Mouse (Mus musculus) MN1 (cell line): ENCODE measurements around the gene Tnfsf14.

Experiments used
- DNase-seq: peaks from one replicate; pipeline ENCODE4 v3.0.0-alpha.2; 2016; ENCODE audit warnings: low spot score

Tnfsf14 gene

GRCm38 (mm10) chr17:57194041-57194507 is at the start of gene Tnfsf14:
Tnfsf14 (minus strand) TSS chr17:57194177.
- DNase-seq, result no peak

DNA sequence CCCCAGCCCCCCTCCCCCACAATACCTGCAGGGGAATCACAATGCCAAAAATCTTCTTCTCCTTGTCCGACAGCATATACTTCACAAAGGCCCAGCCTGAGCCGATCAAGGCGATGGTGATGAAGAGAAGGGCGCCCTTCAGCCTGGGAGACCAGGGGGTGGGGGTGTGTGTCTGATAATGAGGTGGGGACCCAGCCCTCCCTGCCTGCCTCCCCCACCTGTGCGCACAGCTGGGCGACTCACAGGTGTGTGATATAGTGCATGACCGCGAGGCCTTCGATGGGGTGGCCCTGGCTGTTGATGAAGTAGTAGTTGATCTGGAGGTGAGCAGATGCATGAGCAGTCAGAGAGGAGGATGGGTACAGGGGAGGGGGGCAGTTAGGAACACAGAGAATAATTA is 43.2 kb upstream of the Tnfsf14 start:
- DNase-seq, result no peak

- DNase-seq, result no peak
Measured at GRCm38 (mm10) chr17:57235803-57236202, 41.8 kb upstream of the Tnfsf14 start.

- DNase-seq, result no peak
Measured at GRCm38 (mm10) chr17:57234254-57234928, 40.4 kb upstream of the Tnfsf14 start.

GRCm38 (mm10) chr17:57233038-57233437 is 39.1 kb upstream of the Tnfsf14 start:
- DNase-seq, result no peak

- no peak for DNase-seq
Measured at GRCm38 (mm10) chr17:57232200-57232599, 38.2 kb upstream of the Tnfsf14 start.

DNA sequence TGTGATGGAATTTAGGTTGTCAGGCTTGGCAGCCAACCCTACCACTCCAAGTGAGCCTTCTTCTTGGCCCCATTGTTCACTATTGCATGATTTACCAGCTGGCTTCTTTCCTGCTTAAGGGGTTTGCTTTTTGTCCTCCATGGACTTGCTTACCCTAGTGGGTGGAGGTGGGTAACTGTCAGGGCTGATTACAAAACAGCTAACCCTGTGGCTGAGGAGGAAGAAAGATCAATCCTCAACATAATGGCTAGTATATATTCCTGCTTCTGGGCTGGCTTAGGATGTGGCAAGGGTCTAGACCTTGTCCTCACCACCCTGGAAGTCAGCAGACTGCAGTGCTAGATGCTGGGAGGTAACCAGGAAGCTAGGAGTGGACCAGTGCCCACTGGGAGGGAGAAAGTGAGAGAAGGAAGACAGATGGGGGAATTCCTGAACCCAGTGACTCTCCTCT is 37.4 kb upstream of the Tnfsf14 start:
- no peak for DNase-seq

DNA sequence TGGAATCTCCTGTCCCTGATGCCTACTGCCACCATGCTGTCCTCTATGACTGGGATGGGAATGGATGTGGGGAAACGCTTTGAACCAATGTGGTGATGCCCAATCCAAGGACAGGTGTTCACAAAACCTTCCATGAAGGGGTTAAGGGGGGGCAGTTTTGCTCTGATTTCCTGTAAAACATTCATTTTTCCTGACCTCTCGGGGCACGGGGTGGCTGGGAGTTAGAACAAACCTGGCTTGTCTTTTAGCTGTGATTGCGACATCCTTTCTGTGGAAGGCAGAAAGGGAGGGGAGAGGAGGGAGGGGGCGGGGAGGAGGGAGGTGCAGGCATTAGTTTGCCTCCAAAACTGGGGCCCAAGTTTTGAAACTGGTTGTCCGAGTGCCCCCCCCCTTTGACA is 36.8 kb upstream of the Tnfsf14 start:
- no peak for DNase-seq

DNA sequence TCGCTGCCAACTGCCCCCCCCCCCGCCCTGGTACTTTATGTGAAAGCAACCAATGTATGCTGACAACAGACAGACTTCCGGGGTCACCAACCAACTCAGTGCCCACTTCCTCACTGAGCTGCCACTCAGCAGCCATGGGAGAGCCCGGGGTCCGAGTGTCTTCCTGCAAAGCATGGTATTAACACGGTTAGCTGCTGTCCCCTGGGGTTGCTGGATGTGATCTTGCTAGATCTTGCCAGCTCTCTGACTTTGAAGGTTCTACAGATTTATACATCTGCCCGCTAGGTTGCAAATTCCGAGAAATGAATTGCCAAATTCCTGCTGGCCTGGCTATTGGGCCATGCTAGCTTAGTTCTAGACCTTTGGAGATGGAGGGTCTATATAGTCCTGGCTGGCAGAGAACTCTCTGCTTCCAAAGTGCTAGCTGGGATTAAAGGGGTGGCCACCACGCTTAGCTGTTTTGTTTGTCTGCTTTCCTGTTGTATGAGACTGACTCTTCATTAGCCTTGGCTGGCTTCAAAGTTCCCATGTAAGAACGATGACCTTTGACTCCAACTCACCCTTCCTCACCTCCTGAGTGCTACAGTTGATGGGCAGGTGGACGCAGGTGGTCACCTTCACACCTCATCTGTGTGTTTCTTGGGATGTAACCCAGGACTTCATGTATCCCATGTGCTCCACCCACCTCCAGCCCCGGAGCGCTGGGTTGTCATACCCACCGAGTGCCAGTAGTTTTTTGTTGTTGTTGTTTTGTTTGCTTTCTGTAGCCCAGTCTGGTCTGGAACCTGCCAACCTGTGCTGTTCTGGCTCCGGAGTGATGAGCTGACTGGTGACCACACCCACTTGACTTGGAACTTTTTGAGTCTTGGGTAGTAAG is 36.1 kb upstream of the Tnfsf14 start:
- no peak for DNase-seq

- no peak for DNase-seq
Measured at GRCm38 (mm10) chr17:57228873-57229272, 34.9 kb upstream of the Tnfsf14 start.

DNA sequence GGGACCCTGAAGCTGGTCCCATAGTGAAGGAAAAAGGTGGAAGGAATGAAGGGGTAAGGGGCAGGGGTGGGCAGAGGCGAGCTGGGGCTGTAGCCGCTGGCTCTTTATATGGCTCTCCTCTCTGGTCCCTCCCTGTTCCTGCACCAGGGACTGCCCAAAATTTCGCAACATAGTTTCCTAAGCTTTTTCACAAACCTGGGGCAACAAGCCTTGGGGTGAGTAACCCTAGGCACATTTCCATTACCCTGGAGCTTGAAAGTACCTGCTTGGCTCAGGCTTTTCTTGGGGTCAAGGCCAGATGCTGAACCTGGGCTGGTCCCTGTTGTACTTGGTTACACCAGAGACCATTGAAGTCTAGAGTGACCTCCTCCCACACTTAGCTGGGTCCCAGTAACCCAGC is 34.0 kb upstream of the Tnfsf14 start, which contains the start of gene C3:
C3 (minus strand) TSS at position 123 of the 400 bp plus-strand sequence.
- DNase-seq, result no peak

DNA sequence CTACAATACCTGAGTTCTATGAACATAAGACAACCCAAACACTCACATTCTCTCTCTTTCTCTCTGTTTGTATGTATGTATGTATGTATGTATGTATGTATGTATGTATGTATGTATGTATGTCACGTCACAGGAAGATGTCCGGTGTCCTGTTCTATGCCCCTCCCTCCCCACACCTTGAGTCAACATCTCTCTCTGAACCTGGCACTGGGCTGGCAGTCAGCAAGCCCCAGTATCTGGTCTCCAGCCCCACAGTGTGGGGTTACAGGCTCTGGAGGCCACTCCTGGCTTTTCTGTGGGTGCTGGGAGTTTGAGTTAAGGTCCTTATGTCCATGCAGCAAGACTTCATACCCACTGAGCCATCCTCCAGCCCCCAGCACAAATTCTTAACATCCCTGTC is 33.5 kb upstream of the Tnfsf14 start:
- no peak for DNase-seq

DNA sequence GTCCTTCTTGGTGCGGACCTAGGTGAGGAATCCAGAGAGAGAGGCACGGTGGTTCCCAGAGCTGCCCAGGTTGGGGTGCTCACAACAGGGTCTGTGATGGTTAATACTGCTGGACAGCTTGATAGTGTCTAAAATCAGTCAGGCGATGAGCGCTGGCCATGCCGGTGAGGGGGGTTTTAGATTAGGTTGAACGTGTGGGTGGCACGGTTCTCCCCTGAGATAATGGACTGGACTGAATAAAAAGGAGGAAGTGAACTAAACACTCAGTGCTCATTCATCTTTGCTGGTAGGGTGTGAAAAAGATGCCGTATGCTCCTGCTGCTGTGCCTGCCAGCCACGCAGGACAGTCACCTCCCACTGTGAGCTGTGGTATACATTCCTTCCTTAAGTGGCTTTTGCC is 29.3 kb upstream of the Tnfsf14 start:
- no peak for DNase-seq

GRCm38 (mm10) chr17:57221911-57222310 is 27.9 kb upstream of the Tnfsf14 start:
- no peak for DNase-seq

- DNase-seq, result no peak
Measured at GRCm38 (mm10) chr17:57219884-57220207, 25.9 kb upstream of the Tnfsf14 start.

DNA sequence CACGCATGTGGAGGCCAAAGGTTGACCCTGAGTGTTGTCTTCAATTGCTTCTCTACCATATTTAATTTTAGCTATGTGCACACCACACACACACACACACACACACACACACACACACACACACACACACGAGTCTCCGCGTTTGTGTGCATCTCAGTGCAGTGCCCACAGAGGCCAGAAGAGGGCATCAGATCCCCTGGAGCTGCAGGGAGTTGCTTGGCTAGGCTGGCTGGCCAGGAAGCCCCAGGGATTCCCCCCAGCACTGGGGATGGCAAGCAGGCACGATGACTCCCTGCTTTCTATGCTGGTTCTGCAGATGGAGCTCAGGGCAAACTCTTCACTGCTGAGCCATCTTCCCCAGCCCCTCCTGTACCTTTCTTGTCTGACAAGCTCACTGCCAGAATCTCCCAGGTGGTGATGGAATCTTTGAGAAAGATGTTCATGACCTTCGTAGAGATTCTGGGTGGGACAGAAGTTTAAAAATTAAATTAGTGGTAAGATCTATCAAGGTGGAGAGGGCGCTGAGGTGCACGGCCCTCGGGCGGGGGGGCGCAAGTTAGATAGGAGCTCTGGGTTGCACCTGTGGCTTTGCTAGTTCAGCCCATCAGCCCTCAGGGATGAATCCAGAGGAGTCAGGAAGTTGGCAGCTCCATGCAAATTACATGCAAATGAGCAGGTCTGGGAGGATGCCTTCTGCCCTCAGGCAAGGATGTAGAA is 25.3 kb upstream of the Tnfsf14 start:
- DNase-seq, result peak; percentile 19

DNA sequence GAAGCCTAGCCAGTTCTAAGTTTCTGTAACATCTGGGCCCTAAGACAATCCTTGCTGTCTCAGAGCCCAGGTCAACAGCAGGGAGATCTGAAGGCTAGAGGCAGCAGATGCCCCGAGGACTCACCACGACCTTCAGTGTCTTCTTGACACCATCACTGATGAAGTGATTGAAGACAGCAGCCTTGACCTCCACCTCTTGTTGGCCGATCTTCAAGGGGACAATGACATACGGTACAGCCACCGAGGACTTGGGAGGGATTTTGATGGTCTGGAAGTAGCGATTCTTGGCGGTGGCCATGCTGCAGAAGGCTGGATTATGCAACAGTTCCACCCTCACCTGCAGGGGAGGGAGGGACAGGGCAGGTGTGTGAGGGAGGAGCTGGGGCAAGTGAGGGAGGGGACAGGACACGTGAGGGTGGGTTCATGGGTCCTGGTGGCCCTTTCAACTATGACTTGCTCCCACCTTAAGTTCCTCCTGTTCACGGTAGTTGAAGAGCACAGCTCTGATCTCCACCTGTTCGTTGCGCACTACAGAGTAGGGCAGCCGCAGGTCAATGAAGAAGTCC is 24.4 kb upstream of the Tnfsf14 start:
- no peak for DNase-seq

DNA sequence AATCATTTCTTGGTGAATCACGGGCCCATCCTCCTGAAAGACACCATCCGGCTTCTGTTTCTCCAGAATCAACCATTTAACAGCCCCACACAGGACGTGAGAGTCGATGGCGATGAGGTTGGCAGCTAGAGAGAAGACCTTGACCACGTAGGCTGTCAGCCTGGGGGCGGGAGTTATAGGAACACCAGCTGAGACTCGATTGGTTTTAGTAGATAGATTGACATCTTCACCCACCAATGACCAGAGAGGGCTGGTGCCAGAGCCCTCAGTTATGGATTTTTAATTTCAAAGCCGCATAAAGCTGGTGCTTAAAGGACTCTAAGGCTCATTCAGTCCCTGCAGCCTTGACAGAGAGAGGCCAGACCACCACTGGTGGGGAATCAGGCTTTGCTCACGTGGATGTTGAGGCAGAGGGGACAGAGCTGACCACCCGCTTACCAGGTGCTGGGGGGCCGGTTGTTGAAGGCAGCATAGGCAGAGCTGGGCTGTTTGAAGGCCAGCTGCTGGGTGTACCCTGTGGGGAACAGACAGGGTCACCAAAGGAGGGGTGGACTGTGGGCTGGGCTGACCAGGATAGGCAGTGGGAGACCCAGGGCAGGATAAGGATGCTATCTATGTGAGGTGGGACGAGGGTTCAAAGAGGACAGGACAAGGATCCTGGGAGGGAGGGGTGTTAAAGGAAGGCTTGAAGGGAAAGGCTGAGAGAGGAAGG is 20.9 kb upstream of the Tnfsf14 start:
- DNase-seq, result peak; percentile 45

GRCm38 (mm10) chr17:57211501-57211900 is 17.5 kb upstream of the Tnfsf14 start:
- DNase-seq, result no peak

- DNase-seq, result no peak
Measured at GRCm38 (mm10) chr17:57209330-57209729, 15.4 kb upstream of the Tnfsf14 start.

- DNase-seq, result no peak
Measured at GRCm38 (mm10) chr17:57207938-57208337, 14.0 kb upstream of the Tnfsf14 start.
